Mouse (Mus musculus): ENCODE data around the gene Samd14. TPM values are rescaled to one million over a fixed set of nuclear protein-coding genes. Genes with fewer than 3 reads are reported as not detected.
"Not testable (repeated sequence)": the region's sequence is repeated elsewhere in the genome, so short reads cannot be mapped to it uniquely, and the experiment has no call there.

The Samd14 gene
- total RNA-seq, 2 experiments from 2014 or later: 1.7 to 2.2 TPM

DNA sequence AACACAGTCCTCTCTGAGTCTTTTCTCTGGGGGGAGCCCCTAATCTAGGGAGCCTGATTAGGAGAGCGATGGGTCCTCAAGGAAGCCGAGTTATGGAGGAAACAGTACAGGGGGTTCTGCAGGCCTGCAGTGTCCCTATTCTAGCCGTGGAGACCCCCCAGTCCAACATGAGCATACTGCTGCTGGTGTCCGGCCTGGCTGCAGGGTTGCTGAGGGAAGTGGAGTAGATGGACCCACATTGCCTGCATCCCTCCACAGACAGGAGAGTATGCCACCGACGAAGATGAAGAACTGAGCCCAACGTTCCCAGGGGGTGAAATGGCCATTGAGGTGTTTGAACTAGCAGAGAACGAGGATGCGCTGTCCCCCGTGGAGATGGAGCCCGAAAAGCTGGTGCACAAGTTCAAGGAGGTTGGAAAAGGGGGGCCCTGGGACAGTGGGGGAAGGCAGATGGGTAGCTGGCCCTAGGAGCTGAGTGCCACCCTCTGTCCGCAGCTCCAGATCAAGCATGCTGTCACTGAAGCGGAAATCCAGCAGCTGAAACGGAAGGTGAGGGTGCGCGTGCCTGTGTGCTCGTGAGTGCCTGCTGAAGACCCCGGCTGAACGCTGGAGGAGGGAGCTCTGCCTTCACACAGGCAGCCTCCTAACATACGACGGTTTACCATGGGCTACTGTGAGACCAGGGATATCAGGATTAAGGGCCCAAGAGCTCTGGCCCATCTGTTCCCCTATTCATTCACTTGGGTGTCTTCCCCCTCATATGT lies 7.9 kb upstream of the Samd14 start:
- no peak for DNase-seq
- intact Hi-C loops (cut with DNase I; ENCODE audit: low total_unique reads): no loop called here

DNA sequence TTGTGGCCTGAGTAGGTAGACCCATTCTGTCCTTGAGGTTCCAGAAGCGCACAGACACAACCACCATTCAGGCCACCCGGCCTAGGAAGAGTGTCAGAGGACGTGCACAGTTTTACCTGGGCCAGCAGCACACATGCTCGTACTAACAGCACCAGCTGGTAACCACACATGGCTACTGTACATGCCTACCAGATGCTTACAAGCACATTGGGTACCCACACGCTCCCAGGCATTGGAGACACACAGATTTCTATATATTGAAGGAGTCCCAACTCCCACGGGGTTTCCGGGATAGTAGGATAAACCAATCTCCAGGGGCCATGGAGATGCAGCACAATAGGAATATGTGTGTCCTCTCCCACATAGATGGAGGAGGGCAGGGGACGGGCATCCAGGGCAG lies 7.0 kb upstream of the Samd14 start:
- intact Hi-C loops (cut with DNase I; ENCODE audit: low total_unique reads): no loop called here
- no peak for DNase-seq

DNA sequence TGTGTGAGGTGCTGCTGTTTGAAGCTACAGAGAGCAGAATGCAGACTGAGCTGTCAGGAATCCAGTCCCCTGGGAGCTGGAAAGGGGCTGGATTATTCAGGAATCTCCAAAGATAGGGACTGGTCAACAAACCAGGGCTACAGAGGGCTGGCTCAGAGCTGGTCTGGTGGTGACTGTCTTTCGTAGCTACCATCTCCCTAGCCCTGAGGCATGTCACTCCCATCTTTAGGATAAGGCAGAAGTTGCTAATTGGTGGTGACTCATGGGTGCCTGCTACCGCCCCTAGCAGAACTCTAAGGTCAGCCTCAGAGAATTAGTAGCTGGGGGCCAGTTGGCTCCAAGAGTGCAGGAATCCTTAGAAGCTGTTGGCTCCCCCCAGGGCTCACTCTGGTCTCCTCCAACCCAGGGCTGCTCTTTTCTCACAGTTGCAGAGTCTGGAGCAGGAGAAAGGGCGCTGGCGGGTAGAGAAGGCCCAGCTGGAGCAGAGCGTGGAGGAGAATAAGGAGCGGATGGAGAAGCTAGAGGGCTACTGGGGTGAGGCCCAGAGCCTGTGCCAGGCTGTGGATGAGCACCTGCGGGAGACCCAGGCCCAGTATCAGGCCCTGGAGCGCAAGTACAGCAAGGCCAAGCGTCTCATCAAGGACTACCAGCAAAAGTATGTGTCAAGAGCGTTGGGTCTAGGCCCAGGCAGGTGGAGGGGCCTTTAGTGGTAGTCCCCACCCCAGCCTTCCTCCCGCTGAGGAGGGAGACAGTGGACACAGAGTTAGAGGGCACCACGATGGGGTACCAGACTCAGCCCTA lies 5.3 kb upstream of the Samd14 start:
- no peak for DNase-seq
- intact Hi-C loops (cut with DNase I; ENCODE audit: low total_unique reads): no loop called here

DNA sequence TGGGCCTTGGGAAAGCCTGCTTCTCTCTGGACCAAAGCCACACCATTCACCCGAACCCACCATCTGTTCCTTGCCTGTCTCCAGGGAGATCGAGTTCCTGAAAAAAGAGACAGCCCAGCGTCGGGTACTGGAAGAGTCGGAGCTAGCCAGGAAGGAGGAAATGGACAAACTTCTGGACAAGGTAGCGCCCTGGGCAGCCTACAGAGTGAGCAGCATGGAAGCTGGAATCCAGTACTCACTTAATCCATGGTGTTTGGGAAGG lies 4.8 kb upstream of the Samd14 start:
- intact Hi-C loops (cut with DNase I; ENCODE audit: low total_unique reads): no loop called here
- DNase-seq: no peak

DNA sequence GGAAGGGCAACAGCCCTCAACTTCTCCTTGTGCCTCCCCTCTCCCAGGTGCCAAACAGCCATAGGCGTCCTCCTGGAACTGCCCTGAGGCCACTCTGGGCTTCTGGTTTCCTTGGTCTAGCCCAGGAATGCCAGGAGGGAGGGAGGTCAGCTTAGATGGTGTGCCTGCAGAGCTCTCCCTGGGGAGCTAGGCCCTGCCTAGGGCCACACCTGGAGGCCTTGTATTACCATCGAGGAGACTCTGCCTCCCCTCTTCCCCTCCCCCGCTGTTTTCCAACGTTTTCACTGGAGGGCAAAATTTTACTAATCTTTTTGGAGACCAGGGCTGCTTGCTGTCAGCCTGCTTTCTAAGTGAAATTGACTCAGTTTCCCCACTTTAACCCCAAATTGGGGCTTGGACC lies 3.6 kb upstream of the Samd14 start:
- DNase-seq: peak; percentile 7
- intact Hi-C loops (cut with DNase I; ENCODE audit: low total_unique reads): no loop called here

DNA sequence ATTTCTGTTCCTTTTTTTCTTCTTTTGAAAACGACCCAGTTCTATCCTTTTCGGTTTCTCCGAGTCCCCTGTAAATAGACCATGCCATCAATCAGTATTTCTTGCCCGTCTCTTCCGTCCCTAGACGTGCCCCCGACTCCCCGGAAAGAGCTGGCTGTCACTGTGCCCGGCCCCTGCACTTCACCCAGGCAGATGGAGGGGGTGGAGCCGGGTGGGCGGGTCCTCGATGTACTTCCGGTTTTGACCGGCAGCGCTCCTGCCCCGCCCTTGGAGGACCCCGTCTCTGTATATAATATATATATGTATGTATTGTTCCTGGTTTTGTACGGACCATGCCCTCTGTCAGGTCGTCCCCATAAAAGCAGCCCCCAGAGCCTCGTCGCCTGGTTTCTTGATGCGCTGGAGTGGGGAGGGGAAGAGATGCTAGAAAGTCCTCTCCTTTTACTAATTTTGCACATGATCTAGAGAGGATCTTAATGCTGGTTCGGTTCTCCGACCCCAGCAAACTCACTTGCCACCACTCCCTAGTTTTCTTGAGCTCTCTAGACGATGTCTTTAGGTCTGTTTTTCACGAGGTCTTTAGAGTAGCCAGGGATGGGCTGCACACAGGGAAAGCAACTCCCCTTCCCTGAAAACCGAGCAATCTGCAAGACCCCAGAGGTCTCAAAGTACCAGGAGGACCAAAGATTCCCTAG lies 3.0 kb upstream of the Samd14 start:
- intact Hi-C loops (cut with DNase I; ENCODE audit: low total_unique reads): no loop called here
- DNase-seq: peak; percentile 83

DNA sequence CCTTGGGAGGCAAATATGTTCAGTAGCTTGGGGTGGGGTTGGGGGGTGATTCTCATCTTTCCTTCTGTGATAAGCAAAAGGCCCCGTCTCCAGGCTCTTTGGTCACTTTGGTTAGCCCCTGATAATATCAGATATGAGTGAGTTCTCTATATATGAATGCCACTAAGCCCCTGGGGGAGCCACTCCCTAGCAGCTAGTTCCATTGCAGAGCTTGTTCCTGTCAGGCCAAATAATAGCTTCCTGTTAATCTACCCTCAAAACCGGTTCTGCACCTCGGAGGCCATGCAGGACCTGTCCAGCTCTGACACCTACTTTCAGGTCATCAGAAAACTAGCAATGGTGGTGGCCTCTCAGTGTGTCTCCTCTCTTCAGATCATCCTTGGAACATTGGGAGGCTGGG lies 2.3 kb upstream of the Samd14 start:
- intact Hi-C loops (cut with DNase I; ENCODE audit: low total_unique reads): no loop called here

DNA sequence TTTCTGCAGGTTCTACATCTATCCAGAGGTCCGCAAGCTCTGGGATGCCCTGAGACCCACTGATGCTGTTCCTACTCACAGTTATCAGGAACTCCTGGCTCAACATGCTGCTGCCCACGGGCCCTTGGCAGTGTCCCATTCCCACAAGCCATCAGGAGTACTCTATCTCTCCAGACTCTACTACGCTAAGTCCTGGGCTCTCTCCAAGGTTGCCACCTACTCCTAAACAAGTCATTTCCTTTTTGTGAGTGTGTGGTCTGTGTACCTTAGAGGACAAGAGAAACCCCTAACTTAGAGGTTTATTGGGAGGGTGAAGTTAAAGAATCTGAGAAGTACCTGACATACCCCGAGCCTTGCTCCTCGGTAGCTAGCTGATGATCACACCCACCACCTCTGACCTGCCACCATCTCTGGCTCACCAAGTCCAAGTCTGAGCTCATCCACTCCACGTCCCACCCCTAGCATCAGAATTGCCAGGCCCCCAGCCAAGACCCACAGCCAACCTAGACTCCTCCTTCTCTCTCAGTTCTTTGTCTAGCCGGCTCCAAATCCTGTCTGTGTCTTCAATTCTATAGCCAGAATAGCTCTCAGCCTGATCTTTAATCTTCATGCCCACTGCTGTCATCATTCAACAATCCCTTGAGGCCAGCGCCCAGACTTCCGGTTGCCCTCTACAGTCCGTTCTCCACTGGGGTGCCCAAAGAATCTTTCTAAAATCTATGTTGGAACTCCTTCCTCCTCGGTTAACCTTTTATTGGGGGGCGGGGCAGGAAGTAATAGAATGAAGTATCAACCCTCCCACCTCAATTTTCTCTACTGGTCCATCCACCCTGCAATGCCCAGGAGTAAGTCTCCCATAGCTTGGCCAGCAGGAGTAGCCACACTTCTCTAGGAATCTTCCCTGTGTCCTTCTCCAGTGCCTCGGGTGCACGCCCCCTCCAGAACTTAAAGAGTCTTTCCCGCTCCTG lies 734 bp upstream of the Samd14 start:
- intact Hi-C loops (cut with DNase I; ENCODE audit: low total_unique reads): no loop called here

More for the DNA sequence above, 2.3 kb upstream of the Samd14 start:
- DNase-seq: no peak

DNA sequence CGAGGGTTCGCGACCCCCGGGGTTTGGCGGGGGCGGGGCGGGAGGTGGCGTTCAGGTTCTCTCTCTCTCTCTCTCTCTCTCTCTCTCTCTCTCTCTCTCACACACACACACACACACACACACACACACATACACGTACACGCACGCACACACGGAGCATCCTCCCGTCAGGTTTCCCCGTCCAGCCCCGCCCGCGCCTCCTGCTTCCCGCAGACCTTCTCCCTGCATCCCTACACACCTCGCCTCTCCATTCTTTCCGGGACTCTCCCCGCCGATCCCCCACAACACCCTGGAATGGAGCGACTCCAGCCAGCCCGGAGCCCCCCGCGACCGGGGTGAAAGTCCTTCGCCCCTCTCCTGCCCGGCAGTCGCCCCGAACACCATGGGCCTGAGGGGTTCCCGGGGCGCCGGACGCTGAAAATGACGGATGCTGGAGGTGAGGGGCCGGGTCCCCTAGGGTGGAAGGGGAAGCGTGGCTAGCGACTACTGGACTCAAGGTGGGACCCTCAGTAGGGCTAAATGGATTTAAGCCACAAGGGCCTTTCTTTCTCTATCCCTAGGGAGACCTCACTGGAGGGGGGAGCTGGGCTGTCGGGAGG lies 561 bp downstream of the Samd14 start:
- no peak for DNase-seq
- intact Hi-C loops (cut with DNase I; ENCODE audit: low total_unique reads): no loop called here

More for the DNA sequence above, 734 bp upstream of the Samd14 start:
- DNase-seq: peak; percentile 55

DNA sequence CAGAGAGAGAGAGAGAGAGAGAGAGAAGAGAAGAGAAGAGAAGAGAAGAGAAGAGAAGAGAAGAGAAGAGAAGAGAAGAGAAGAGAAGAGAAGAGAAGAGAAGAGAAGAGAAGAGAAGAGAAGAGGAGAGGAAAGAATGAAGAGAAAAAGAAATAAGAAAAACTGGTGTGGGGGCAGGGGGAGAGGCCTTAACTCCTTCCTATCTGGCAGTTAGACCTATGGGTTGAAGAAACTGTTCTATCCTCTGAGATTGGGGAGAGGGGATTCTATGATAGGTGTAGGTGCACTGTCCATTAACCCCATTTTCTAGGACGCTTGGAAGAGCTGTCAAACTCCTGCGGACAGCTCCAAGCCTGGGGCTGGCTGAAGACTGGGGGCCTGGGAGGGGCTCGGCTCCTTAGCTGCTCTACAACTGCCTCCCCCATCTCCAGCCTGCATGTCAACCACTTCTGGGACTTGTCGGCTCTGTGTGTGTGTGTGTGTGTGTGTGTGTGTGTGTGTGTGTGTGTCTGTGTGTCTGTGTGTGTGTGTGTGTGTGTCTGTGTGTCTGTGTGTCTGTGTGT lies 1.2 kb downstream of the Samd14 start:
- intact Hi-C loops (cut with DNase I; ENCODE audit: low total_unique reads): not testable (repeated sequence)
- DNase-seq: peak; percentile 4

DNA sequence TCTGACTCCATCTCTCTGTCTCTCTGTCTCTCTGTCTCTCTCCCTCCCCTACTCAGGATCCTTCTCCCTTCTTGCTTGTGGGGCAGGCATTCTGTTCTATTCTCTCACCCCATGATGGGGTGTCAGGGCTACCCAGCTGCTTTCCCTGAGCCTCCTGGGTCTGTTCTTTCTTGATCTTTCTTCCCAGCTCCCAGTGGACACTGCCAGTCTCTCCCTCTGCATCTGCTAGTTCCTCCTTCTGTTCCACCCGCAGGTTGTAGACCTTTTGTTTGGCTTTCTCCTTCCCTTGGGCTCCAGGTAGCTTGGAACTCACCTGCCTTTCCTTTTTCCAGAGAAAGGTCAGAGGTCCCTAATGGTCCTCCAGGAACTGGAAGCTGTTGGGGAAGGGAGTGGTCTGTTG lies 1.7 kb downstream of the Samd14 start:
- intact Hi-C loops (cut with DNase I; ENCODE audit: low total_unique reads): no loop called here
- no peak for DNase-seq

DNA sequence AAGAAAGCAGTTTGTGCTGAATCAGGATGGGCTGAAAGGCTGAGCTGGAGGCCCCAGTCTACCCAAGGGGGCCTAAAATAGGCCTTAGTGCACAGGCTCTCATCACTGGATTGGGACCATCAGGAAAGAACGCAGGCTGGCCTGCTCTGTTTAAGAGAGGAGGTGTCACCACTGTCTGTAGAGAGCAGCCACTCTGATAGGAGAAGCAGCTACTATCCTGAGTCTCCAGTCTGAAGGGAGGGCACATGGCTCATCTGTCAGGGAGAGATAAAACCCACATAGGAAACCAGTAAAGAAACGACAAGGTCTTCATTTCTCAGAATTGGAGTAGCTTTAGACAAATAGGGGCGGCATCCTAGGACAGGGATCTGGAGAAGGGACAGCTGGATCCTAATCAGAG lies 2.4 kb downstream of the Samd14 start:
- intact Hi-C loops (cut with DNase I; ENCODE audit: low total_unique reads): no loop called here
- no peak for DNase-seq

DNA sequence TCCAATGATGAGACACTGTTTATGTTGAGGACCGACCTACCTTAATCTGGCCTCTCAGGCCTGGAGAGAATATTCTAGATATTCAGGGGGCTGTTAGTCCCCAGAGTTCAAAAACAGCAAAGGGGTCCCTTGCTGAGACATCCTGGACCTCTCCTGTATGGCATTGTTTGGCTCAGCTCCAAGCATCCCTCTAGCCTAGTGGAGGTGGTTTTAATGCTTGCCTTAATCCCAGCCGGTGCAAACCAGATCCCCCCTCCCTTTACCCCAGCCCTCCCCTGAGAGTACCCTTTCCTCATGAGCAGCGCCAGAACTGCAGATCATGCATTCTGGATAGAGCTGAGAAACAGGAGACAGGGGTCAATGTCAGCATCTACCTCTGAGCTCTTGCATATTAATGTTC lies 2.8 kb downstream of the Samd14 start:
- intact Hi-C loops (cut with DNase I; ENCODE audit: low total_unique reads): no loop called here
- no peak for DNase-seq

DNA sequence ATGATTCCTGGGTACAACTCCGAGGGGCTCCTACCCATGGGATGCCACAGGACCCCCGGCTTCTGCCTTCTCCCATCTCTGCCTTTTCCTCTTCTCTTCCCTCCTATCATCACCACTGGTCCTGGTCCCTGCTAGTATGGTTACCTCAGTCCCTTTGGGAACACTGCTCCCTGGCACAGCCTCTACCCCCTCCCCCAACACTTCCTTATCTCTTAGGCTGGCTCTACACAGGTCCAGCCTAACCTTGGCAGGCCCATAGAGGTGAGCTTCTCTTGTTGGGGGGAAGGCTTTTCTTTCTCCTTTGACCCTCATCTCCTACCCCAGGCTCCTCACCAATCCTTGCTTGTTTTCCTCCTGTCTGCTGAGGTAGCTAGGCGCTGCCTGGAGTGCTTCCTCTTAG lies 5.8 kb downstream of the Samd14 start:
- no peak for DNase-seq
- intact Hi-C loops (cut with DNase I; ENCODE audit: low total_unique reads): no loop called here

DNA sequence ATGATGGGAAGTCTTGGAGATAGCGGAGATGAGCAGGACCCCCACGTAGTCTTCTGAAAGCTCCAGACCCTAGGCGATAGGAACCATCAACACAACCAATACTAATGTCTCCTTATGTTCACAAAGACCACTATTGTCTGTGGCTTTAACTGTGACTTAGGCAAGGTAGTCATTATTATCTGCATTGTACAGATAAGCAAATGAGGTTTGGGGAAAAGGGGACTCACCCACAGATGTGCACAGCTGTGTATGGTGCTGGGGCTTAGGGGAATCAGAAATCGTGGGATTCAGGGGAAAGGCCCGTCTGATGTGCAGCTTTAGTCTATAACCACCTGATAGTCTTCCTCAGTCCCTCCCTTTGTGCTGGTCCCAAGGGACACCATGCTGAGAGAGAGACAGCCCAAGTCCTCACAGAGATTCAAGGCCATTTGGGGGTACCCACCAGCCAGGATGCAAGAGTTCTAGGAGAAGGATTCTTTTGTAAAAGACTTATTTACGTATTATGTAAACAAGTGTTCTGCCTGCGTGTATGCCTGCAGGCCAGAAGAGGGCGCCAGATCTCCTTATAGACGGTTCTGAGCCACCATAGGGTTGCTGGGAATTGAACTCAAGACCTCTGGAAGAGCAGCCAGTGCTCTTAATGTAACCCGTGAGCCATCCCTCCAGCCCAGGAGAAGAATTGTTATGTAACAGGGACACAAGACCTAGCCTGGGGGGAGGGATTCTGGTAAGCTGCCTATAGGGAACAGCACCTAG lies 12.7 kb downstream of the Samd14 start:
- no peak for DNase-seq
- intact Hi-C loops (cut with DNase I; ENCODE audit: low total_unique reads): no loop called here

DNA sequence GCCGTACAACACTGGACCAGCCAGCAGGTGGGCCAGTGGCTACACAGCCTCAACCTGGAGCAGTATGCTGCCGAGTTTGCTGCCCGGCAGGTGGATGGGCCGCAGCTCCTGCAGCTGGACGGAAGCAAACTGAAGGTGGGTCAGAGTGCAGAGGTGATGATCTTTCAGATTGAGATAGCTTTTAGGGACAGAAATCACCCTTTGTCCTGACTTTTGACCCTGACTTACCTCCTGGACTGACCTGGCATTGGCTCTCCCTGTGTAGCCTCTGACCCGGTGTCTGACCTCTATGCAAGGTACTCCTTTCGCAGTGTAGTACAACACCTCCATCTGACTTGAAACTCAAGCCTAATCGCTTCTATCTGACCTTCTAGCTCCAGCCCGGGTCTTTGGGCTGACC lies 13.8 kb downstream of the Samd14 start:
- no peak for DNase-seq
- intact Hi-C loops (cut with DNase I; ENCODE audit: low total_unique reads): no loop called here

DNA sequence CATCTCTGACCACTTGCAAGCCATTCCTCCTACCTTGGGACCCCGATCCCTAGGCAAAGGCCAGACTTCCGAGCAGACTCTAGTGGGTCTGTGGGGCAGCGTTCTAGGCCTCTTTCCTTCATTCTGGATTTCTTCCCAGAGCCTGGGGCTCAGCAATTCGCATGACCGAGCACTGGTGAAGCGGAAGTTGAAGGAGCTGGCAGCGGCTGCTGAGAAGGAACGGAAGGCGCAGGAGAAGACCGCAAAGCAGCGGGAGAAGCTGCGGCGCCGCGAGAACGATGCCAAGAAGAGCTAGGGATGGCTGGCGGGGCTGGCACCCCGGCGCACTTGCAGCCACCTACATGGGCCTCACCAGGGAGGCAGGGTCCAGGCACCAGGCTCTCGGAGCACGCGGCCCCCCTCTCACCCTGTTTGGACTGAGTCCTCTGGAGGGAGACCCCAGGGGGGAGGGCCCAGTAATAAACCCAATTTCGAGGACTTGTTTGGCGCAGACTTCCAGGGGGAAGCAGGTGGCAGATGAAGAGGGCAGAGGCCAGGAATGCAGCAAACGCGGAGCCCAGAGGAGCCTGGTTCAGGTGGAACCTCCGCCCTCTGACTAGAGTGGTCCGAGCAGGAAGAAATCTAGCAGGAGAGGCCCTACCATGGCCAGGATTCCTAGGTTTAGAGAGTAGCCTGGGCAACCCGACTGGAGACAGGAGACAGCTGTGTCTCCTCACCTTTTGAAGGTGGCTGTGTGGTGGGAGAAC lies 14.9 kb downstream of the Samd14 start:
- DNase-seq: peak; percentile 9
- intact Hi-C loops (cut with DNase I; ENCODE audit: low total_unique reads): no loop called here

Measured in gastrocnemius, postnatal 14 days (tissue).